Mouse (Mus musculus): ENCODE data around the gene Gm10309.
A peak's percentile ranks its signal among the peaks of the same experiment; 100 is the strongest.

Gene Gm10309

GRCm38 (mm10) chr17:86505183-86505631 lies at the start of gene Gm10309:
TSS of gene Gm10309 (minus strand) at chr17:86505232.
- ATAC-seq (ENCODE audit: low TSS enrichment): peak; percentile 72; the same call in 1 of the 2 replicates

GRCm38 (mm10) chr17:86551995-86552394 lies 47.0 kb upstream of the Gm10309 start:
- ATAC-seq (ENCODE audit: low TSS enrichment): no peak

GRCm38 (mm10) chr17:86551561-86551960 lies 46.5 kb upstream of the Gm10309 start:
- ATAC-seq (ENCODE audit: low TSS enrichment): no peak

GRCm38 (mm10) chr17:86549128-86549527 lies 44.1 kb upstream of the Gm10309 start:
- ATAC-seq (ENCODE audit: low TSS enrichment): no peak

- ATAC-seq (ENCODE audit: low TSS enrichment): no peak
Measured at GRCm38 (mm10) chr17:86546529-86546928, 41.5 kb upstream of the Gm10309 start.

- ATAC-seq (ENCODE audit: low TSS enrichment): no peak
Measured at GRCm38 (mm10) chr17:86539881-86540430, 34.9 kb upstream of the Gm10309 start.

GRCm38 (mm10) chr17:86535827-86536656 lies 31.0 kb upstream of the Gm10309 start:
- peak; percentile 93 for ATAC-seq (ENCODE audit: low TSS enrichment)

- ATAC-seq (ENCODE audit: low TSS enrichment): no peak
Measured at GRCm38 (mm10) chr17:86535096-86535495, 30.1 kb upstream of the Gm10309 start.

GRCm38 (mm10) chr17:86533549-86533851 lies 28.5 kb upstream of the Gm10309 start:
- no peak for ATAC-seq (ENCODE audit: low TSS enrichment)

- no peak for ATAC-seq (ENCODE audit: low TSS enrichment)
Measured at GRCm38 (mm10) chr17:86532783-86533548, 27.9 kb upstream of the Gm10309 start.

GRCm38 (mm10) chr17:86531231-86531630 lies 26.2 kb upstream of the Gm10309 start:
- ATAC-seq (ENCODE audit: low TSS enrichment): no peak

- ATAC-seq (ENCODE audit: low TSS enrichment): no peak
Measured at GRCm38 (mm10) chr17:86529411-86529810, 24.4 kb upstream of the Gm10309 start.

- ATAC-seq (ENCODE audit: low TSS enrichment): peak; percentile 54; the same call in 1 of the 2 replicates
Measured at GRCm38 (mm10) chr17:86529003-86529402, 24.0 kb upstream of the Gm10309 start.

GRCm38 (mm10) chr17:86527298-86527697 lies 22.3 kb upstream of the Gm10309 start:
- no peak for ATAC-seq (ENCODE audit: low TSS enrichment)

GRCm38 (mm10) chr17:86526016-86526415 lies 21.0 kb upstream of the Gm10309 start:
- ATAC-seq (ENCODE audit: low TSS enrichment): no peak

- ATAC-seq (ENCODE audit: low TSS enrichment): no peak
Measured at GRCm38 (mm10) chr17:86525075-86525474, 20.0 kb upstream of the Gm10309 start.

- ATAC-seq (ENCODE audit: low TSS enrichment): no peak
Measured at GRCm38 (mm10) chr17:86523843-86524242, 18.8 kb upstream of the Gm10309 start.

GRCm38 (mm10) chr17:86523374-86523773 lies 18.3 kb upstream of the Gm10309 start:
- no peak for ATAC-seq (ENCODE audit: low TSS enrichment)

- no peak for ATAC-seq (ENCODE audit: low TSS enrichment)
Measured at GRCm38 (mm10) chr17:86522649-86523048, 17.6 kb upstream of the Gm10309 start.

GRCm38 (mm10) chr17:86521252-86521651 lies 16.2 kb upstream of the Gm10309 start:
- no peak for ATAC-seq (ENCODE audit: low TSS enrichment)

GRCm38 (mm10) chr17:86518604-86519003 lies 13.6 kb upstream of the Gm10309 start:
- ATAC-seq (ENCODE audit: low TSS enrichment): no peak

- peak; percentile 85 for ATAC-seq (ENCODE audit: low TSS enrichment)
Measured at GRCm38 (mm10) chr17:86516630-86517029, 11.6 kb upstream of the Gm10309 start.
